Mouse (Mus musculus): ENCODE measurements around the gene Mllt6.
"Not testable (repeated sequence)": the region's sequence is repeated elsewhere in the genome, so short reads cannot be mapped to it uniquely, and the experiment has no call there.

The Mllt6 gene

DNA sequence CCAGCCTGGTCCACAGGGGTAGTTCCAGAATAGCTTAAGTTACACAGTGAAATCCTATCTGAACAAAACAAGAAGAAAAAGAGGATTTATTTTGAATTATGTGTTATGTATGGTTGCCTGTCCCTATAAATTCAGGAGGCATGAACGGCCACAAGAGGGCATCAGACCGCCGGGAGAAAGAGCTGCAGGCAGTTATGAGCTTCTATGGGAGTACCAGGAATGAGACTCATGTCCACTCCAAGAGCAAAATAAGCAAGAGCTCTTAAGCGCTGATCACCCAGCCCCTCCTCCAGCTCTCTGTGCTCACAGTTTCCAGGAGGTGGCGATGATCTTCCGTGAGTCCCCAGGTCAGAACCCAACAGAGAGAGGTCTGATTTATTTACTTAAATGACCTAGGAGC, 18.4 kb upstream of the Mllt6 start:
- DNase-seq (ENCODE audit: extremely low spot score, low read depth, low spot score), result no peak

DNA sequence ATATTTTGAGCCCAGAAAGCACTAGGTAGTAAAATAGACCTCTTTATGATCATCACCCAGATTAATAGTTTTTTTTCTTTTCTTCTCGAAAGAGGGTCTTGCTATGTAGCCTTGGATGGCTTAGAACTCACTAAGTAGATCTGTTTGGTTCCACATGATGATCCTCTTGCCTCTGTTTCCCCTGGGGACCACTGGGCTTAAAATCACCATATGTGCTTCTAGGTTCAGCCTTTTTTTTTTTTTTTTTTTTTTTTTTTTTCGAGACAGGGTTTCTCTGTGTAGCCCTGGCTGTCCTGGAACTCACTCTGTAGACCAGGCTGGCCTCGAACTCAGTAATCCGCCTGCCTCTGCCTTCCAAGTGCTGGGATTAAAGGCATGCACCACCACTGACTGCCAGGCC, 14.7 kb upstream of the Mllt6 start:
- DNase-seq (ENCODE audit: extremely low spot score, low read depth, low spot score), result not testable (repeated sequence)

DNA sequence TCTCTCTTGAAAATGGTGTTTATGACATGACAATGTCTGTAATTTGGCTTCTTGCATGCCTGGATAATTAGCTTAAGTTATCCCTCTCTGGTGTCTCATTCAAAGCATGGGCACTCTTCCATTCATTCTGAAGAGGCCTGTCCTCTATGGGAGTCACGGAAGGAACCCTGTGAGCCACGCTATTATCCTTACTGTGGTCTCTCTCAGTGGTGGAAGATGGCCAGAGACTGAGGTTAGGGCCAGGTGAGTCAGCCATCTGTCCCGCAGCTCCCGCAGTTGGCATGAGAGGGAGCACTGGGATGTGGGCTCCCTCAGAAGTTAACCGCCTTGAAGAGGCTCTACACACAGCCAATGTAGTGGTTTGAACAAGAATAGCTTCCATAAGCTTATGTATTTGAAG, 12.9 kb upstream of the Mllt6 start:
- DNase-seq (ENCODE audit: extremely low spot score, low read depth, low spot score), result no peak

DNA sequence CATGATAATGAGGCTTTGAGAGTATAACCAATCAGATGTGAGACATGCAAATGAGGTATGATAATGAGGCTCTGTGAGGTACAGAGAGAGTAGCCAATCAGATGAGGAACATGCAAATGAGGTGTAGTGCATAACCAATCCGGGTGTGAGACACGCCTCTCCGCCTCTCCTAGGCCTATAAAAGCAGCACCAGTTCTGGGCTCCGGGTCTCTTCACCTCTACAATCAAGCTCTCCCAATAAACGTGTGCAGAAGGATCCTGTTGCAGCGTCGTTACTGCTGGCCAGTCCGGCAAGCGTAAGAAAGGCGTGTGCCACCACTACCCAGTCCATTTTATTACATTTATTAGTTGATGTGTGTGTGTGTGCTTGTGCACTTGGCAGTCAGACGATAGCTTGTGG, 9.8 kb upstream of the Mllt6 start:
- DNase-seq (ENCODE audit: extremely low spot score, low read depth, low spot score), result not testable (repeated sequence)

DNA sequence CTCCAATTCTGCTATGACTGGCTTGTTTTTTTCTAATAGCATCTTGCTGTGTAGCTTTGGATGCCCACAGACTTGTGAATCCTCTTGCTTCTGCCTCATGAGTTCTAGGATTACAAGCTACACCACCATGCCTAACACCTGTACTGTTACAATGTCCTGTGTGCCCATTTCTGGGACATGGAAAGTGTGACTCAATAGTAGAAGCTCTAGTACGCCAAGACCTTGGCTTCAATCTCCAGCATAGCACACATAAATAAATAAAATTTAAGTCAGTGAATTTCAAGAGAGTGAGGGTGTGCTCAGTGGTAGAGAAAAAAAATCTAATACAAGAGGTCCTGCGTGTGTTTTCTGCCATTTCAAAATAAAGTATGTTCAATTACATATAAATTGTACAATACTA, 9.0 kb upstream of the Mllt6 start:
- DNase-seq (ENCODE audit: extremely low spot score, low read depth, low spot score), result no peak

DNA sequence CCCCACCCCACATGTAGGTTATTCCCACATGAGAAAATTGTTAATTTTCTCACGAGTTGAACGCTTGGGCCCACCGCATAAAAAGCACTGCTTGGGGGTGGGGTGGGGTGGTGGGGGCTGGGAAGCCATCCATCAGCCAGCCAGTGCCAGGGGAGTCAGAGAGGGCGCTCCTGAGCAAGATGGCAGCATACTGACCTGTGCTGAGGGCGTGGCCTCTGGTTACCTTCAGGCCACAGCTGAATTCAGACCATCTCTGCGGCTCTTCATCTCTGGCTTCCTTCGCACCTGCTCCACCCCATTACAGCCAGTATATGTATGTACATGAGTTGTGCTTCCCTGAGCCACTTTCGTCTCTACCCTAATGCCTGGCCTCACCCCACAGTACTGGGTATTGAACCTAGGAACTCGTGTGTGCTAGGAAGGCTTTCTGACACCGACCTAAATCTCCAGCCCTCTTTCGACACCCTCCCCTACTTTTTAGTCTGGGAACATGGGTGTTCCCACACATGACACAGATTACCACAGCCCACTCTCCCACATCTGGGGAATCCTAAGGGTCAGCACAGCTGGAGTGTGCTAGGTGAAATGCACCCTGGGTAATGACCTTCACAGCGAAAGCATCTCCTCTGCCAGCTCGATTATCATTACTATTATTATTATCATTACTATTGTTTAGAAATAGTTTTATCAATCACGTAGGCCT, 6.8 kb upstream of the Mllt6 start:
- no peak for DNase-seq (ENCODE audit: extremely low spot score, low read depth, low spot score)

DNA sequence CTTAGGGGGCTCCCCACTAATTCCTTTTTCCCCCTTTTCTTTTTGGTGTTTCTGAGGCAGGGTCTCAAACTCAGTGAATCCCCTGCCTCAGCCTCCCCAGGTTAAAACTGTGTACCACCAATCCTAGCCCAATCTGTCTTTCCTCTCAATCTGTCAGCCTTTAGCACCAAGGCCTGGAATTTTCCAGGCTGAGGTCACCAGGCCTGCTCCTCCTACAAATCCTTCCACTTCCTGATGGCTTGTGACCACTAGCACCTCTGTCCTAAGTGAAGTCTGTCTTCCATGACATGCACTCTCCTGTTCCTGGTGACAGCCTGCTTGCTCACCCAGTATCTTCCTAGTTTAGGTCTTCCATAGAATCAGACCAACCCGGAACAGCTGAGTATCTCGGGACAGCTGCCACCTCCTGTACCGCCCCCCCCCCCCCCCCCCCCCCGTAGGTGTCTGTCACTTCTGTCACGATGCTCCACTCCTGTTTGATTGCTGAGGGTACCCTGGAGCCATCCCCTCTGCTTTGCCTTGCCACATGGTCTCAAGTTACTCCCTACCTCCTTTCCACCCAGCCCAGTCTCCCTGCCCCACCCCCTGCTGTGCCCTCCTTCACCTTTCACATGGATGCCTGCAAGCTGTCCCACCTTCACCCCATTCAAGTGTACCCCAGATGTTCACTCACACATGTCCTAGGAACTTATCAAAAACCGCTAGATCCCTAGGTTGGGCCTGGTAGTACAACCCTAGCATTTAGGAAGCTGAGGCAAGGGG, 5.8 kb upstream of the Mllt6 start:
- no peak for DNase-seq (ENCODE audit: extremely low spot score, low read depth, low spot score)

DNA sequence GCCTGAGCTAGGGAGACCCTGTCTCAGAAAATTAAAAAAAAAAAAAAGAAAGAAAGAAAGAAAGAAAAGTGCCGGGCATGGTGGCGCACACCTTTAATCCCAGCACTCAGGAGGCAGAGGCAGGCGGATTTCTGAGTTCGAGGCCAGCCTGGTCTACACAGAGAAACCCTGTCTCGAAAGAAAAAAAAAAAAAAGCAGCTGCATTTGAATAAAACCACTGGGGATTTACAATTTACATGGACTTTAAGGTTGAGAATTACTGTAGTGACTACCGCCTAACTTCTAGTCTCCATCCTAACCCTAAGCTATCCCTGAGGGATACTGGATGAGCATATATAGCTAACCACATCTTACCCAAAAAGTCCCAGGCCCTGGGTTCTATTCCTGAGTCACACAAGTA, 5.2 kb upstream of the Mllt6 start:
- DNase-seq (ENCODE audit: extremely low spot score, low read depth, low spot score), result not testable (repeated sequence)

DNA sequence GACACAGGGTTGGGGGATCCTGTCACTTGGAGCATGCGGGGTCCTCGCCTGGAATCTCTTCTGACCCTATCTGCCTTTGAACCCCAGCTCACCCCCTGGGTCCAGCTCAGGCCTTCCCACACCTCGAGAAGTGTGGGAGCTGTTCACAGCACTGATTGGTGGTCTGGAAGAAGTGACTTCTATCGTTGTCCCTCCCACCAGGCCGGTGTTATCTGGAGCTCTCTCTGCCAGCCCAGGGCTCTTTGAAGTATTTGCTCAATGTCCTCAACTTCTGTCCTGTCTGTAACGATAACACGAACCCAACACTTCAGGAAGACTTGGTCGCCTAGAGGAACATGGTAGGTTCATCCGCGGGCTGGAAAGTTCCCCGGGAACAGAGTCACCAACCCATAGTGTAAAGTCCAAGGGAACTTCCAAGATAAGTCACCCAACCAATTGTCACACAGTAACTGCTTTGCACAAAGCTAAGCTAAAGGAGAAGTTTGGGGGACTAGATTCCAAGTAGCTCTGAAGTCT, 4.4 kb upstream of the Mllt6 start:
- no peak for DNase-seq (ENCODE audit: extremely low spot score, low read depth, low spot score)

DNA sequence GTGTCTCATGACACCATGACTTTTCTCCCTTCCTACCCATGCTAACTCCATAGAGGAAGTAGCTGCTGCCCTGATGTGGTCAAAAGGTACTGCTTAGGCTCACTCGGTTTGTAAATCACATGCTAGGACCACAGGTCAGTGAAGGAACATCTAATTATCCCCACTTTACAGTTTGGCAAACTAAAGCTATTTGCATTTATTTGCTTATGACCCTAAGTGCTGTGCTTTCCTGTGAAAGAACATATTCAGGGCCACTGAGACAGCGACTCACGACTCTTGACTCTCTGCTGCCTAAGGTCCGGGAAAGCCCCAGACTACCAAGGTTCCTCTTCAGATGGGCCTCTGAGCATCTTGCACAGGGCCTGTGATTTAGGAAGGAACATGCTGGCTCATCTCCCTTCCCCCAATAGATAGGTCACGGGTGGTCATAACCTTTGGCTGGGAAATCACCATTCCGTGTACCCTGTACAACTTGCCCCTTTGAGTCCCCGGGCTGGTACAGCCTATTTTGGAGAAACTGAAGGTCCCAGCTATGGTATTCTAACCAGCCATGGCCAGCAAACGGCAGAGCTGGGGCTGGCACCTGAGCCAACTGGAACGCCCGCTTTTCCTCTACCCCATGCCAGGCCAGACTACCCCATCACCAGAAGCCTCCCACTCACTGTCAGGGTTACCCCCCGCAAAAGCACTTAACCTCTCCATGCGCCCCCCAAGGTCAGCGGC, 3.8 kb upstream of the Mllt6 start:
- no peak for DNase-seq (ENCODE audit: extremely low spot score, low read depth, low spot score)

DNA sequence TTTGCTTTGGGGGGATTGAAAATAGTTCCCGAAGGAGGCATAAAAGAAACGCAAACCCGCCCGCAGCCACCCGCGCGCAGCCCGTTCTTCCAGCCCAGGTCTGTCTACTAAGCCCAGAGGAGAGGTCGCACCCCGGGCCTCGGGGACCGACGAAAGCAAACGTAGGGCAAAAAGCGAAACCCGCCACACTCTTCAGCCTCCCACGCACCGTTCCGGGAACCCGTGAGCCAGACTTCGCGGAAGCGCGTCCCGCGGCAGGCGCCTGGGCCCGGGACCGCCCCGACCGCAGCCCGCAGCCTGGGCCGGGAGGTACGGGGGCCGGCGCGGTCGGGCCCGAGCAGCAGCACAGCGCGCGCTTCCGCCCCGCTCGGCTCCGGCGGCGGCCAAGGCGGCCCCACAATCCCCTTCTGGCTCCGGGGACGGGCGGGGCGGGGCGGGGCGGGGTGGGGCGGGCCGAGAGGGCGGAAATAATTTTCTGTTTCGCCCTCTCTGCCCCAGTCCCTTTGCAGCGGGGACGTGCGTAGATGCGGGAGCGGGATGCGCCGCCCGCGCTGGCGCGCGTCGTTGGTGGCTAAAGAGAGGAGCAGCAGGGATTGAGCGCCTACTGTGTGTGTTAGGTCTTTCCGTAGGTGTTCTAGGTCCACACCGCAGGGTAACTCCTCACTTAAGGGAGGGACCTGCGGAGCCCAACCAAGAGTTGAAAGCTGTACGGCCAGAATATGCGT, 3.1 kb upstream of the Mllt6 start:
- no peak for DNase-seq (ENCODE audit: extremely low spot score, low read depth, low spot score)

DNA sequence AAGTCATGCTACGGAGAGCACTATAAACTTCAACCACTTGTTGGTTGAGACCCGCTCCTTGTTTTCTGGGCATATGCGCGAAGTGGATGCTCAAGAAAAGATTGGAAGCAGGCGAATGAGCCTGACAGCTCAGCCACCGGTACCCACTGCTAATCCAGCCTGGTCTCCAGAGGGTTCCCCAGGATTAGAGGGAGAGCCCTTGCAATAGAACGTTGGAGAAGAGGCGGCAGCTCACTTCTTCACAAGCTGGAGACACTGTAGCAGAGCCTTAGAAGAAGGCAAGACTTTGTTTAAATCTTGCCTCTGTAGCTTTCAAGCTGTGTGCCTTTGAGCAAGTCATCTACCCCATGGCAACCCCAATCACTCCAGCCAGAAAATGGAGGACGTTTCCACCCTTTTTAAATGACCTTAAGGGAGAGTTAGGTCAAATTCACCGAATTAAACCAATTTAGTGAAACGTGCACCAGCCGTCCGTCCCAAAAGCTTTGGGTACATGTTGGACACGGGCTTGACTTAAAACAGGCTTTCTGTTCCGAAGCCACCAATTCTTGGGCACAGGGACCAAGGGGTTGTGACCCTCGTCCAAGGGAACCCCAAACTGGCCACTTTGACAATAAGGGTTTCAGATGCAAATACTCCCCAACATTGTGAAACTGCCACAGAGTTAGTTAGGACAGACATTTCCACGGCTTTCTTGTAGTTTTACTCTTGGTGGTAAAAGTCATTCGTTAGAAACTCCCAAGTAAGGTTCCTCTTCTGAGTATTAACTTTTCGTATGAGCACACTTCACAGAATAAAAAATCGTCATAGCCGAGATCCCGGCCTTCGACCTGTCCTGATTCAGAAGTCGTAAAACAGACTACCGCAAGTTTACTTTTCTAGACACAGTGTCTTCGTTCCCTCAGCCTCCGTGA, 2.2 kb upstream of the Mllt6 start:
- DNase-seq (ENCODE audit: extremely low spot score, low read depth, low spot score), result no peak

DNA sequence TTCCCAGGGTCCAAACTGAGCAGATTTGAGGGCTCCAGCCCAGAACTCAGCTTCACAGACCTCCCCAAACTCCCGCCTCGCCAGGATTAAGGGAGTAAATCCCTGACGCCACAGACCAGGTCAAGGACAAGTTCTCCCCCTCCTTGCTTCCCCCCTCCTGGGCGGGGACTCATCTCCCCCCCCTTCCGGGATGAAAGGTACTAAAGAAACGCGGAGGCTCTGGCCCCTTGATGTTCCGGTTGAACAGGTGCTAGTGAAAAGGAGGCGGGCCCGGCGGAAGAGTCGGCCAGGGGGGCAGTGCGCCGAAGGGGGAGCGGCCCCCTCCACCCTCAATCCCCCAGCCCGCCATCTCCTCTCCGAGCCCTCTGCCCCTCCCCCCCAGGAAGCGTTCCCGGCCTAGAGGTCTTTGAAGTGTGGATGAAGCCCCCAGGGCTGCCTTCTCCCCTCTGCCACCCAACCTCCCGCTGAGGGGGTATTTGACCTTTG, 1.5 kb upstream of the Mllt6 start:
- no peak for DNase-seq (ENCODE audit: extremely low spot score, low read depth, low spot score)

DNA sequence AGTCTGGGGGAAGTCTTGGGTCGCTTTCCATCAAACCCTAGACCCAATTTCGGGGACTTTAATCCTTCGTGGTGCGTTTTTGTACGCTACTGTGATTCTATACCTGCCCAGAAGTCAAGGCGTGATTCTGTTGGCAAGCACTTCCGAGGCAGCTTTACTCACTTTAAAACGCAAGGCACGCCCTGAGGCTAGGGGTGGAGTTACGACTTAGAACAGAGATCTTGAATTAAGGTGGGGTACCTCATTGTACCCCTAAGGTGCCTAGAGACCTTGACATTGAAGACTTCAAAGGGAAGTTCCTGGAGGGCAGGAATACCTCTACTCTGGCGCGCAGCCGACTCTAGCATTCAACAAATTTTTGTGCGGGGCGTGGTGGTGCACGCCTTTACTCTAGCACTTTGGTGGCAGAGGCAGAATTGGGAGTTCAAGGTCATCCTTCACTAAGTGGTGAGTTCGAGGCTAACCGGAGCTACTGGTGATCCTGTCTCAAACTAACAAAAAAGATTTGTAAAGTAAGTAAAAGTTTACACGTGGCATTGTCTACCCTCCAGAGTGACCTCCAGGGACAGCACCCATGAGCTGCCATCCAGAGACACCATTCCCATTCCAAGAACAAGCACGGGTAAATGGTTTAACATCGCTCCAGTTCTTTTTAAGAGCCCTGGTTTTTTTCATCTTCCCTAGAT, 864 bp upstream of the Mllt6 start:
- DNase-seq (ENCODE audit: extremely low spot score, low read depth, low spot score), result no peak

DNA sequence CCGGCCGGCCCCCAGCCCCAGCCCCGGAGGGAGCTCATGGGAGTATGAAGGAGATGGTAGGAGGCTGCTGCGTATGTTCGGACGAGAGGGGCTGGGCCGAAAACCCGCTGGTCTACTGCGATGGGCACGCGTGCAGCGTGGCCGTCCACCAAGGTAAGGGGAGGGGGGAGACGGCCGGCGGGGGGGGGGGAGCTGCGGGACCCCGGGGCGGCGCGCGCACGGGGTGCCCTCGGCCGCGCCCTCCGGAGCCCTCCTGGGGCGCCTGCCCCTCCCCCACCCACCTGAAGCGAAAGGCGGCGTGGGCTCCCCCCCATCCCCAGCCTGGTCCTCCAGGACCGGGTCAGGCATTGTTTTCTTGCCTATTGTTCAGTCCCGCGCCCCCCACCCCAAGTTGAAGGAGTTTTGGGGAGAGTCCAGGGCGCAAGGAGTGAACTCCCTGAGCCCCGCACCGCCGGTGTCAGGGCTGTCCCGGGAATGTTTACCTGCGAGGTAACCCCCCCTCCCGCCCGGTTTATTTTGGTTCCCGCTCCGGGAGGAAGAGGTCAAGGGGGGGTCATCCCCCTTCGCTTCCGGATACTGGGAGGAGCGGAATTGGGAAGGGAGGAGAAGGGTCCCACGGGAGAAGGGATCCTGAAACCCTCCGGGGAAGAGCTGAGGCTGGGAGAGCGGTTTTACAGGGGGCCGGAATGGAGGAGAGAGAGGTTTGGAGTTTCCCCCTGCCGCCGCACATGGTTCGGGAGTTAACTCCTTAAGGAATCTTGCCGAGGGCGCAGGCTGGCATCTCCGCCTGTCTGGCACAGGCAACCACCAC, 519 bp downstream of the Mllt6 start:
- no peak for DNase-seq (ENCODE audit: extremely low spot score, low read depth, low spot score)

DNA sequence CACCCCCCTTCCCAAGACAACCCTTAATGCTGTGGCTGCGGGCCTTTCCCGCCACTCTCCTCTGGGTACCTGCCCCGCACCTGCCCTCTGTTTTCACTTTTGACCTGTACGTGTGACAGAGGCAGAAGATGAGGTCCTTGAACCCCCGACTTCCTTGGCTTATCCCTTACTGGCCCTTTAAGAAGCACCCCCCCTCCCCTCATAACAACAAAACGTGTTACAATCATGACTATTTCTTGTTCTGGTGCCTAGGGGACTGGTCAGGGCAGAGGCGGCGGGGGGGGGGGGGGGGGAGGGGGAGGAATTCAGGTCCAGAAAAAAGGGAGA, 1.1 kb downstream of the Mllt6 start:
- DNase-seq (ENCODE audit: extremely low spot score, low read depth, low spot score), result no peak

DNA sequence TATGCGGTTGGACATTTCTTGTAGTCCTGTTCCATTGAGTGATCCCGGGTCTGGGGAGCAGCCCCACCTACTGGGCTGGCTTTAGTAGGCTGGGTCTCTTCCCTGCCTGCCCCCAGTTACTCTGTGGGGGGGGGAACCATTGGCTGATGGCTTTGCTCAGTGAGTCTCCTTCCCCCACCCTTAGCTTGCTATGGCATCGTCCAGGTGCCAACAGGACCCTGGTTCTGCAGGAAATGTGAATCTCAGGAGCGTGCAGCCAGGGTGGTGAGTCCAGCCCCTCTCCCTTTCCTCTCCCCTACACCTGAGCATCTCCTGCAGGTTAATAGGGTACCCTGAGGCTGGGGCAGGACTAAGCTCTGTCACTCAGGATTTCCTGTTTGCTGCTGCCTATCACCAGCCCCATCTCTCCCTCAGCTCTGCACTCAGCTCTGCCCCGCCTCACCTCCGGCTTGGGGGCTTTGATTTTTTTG, 1.6 kb downstream of the Mllt6 start:
- no peak for DNase-seq (ENCODE audit: extremely low spot score, low read depth, low spot score)

DNA sequence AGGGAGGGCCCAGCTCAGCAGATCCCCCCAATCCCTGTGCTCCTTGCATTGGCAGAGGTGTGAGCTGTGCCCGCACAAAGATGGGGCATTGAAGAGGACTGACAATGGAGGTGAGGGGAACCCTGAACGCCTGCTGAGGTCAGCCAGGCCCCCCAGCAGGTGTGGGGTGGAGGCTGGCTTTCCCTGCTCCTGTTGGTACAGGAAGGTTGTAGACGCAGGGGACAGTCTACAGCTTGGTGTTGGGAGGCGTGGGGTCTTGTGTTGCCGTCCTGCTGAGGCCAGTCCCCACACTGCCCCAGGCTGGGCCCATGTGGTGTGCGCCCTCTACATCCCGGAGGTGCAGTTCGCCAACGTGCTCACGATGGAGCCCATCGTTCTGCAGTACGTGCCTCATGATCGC, 2.2 kb downstream of the Mllt6 start:
- DNase-seq (ENCODE audit: extremely low spot score, low read depth, low spot score), result no peak

DNA sequence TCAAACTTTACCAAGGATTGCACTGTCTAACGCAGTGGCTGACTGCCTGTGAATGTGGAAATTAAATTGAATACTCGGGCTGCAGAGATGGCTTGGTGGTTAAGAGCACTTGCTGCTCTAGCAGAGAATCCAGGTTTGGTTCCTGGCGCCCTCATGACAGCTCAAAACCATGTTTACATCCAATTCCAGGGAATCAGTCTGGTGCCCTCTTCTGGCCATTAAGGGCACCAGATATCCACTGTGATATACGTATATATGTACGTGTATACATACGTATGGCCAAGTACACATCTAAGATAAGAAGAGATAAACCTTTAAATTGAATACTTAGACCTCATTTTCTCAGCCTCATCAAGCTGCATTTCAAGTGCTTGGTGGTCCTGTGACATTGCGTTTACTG, 3.0 kb downstream of the Mllt6 start:
- DNase-seq (ENCODE audit: extremely low spot score, low read depth, low spot score), result no peak
